In the genomic region with DNA sequence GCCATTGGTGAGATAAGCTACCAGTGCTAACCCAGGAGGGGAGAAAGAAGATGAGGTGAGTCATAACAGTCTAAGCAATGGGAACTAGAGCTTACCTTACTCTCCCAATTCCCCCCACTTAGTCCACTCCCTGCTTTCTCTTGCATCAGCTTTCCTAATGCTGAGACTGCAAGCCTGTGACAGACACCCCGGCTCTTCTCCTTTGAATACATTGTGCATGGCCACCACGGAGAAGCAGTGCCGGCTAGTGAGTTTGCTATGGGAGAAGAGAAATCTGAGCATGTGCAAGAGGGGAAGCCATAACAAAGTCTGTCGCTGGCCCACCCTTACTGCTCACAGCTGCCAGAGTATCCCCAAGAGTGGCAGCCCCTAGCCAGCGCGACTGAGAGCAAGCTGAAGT, we compare ENCODE assay signal across 15 mouse cellular contexts. TPM values are rescaled to one million over a fixed set of nuclear protein-coding genes. Genes with fewer than 3 reads are reported as not detected.
A peak's percentile ranks its signal among the peaks of the same experiment; 100 is the strongest.
DNase-seq lines count a peak whose midpoint lies in the region; ATAC-seq and TF ChIP-seq lines count a peak whose summit lies in the region.
"Had no signal": no experiment of that assay in that cellular context is flagged by ENCODE, and none has a peak within 500 bp of the region (broad histone marks: within the 10 kb centered on the region; RNA-seq: fewer than 3 reads in every experiment).

No protein-coding gene starts in this region.

- H3K27ac ChIP-seq in lung, embryonic 16.5 days (ENCODE audit: low read length): no peak overlapping the region
- no peak overlapping the region for H3K27ac ChIP-seq in forebrain, embryonic 14.5 days (ENCODE audit: low read depth, low read length)
- peak overlapping the region; percentile 72; the same call in 1 of the 2 replicates for H3K27ac ChIP-seq in limb, embryonic 13.5 days
- peak overlapping the region; percentile 28 for H3K27ac ChIP-seq in neural tube, embryonic 15.5 days (replicated peaks)
- no peak overlapping the region for H3K27ac ChIP-seq in left cerebral cortex, adult 2 months

- no peak for TF ChIP-seq CTCF in left cerebral cortex, adult 2 months (IDR thresholded peaks at IDR 0.05)

- DNase-seq in lung, adult 18-20 months: no peak
- DNase-seq in forebrain, embryonic 14.5 days (ENCODE audit: low spot score): peak; percentile 34
- no peak for DNase-seq in left cerebral cortex, adult 2 months (ENCODE audit: extremely low spot score in 1 of 2, low spot score in 2 of 2)
- no peak for DNase-seq in cerebellum, adult 11 months
- DNase-seq: cerebellum, adult 9-11 months; heart, adult 11 months; heart, postnatal 36 days; layer of hippocampus, adult 9-11 months; liver, postnatal 0 days; right cerebral cortex, adult 18-20 months; thymus, postnatal 14 days had no signal

- no peak overlapping the region for H3K9ac ChIP-seq in lung, embryonic 16.5 days (ENCODE audit: low read length)
- peak overlapping the region; percentile 25; the same call in 1 of the 2 replicates for H3K9ac ChIP-seq in forebrain, embryonic 14.5 days (ENCODE audit: low read length)
- no peak overlapping the region; the same call in 1 of the 2 replicates for H3K9ac ChIP-seq in limb, embryonic 13.5 days
- H3K9ac ChIP-seq in neural tube, embryonic 15.5 days (replicated peaks): no peak overlapping the region
- H3K9ac ChIP-seq: liver, postnatal 0 days had no signal

- no peaks in the 10 kb centered on the region for H3K27me3 ChIP-seq in lung, embryonic 16.5 days (ENCODE audit: control insufficient read depth, insufficient read depth, low read depth, low read length)
- H3K27me3 ChIP-seq in forebrain, embryonic 14.5 days (replicated peaks; ENCODE audit: control insufficient read depth, insufficient read depth, low read length): no peaks in the 10 kb centered on the region
- H3K27me3 ChIP-seq in limb, embryonic 13.5 days: no peaks in the 10 kb centered on the region
- H3K27me3 ChIP-seq in neural tube, embryonic 15.5 days (replicated peaks): no peaks in the 10 kb centered on the region

- no peaks in the 10 kb centered on the region for H3K36me3 ChIP-seq in lung, embryonic 16.5 days (ENCODE audit: control insufficient read depth, insufficient read depth, low read length)
- H3K36me3 ChIP-seq in forebrain, embryonic 14.5 days (ENCODE audit: control insufficient read depth, insufficient read depth, low read length): no peaks in the 10 kb centered on the region
- H3K36me3 ChIP-seq in limb, embryonic 13.5 days: no peaks in the 10 kb centered on the region
- no peaks in the 10 kb centered on the region for H3K36me3 ChIP-seq in neural tube, embryonic 15.5 days

- WGBS in lung, embryonic 16.5 days: 14% methylated on average over 6 of the region's 6 CpGs
- WGBS in forebrain, embryonic 14.5 days: 4% methylated on average over 6 of the region's 6 CpGs
- WGBS in limb, embryonic 13.5 days: 10% methylated on average over 6 of the region's 6 CpGs
- WGBS in neural tube, embryonic 15.5 days: 13% methylated on average over 6 of the region's 6 CpGs

- H3K4me3 ChIP-seq in lung, embryonic 16.5 days (ENCODE audit: low read length): no peak overlapping the region
- H3K4me3 ChIP-seq in forebrain, embryonic 14.5 days (ENCODE audit: low read depth, low read length): no peak overlapping the region
- H3K4me3 ChIP-seq in limb, embryonic 13.5 days: no peak overlapping the region
- H3K4me3 ChIP-seq in neural tube, embryonic 15.5 days (replicated peaks): no peak overlapping the region
- H3K4me3 ChIP-seq in left cerebral cortex, adult 2 months: no peak overlapping the region

- H3K4me2 ChIP-seq in lung, embryonic 16.5 days (ENCODE audit: low read depth, low read length): no peak overlapping the region
- H3K4me2 ChIP-seq in forebrain, embryonic 14.5 days (ENCODE audit: low read length): no peak overlapping the region
- H3K4me2 ChIP-seq in limb, embryonic 13.5 days (replicated peaks): 0 out of 2 replicates have a peak overlapping the region, but pooled peaks have one; percentile 22
- no peak overlapping the region for H3K4me2 ChIP-seq in neural tube, embryonic 15.5 days

- intact Hi-C loops in left cerebral cortex, adult 2 months (cut with DNase I): no loop called here

- ATAC-seq in lung, embryonic 16.5 days (ENCODE audit: low read depth): peak; percentile 7; the same call in 1 of the 2 replicates
- ATAC-seq in forebrain, embryonic 14.5 days: peak; percentile 46; the same call in 1 of the 2 replicates
- 0 out of 2 replicates have a peak, but pooled peaks have one; percentile 22 for ATAC-seq in limb, embryonic 13.5 days (ENCODE audit: low FRiP score, low read depth)
- no peak; the same call in 1 of the 2 replicates for ATAC-seq in neural tube, embryonic 15.5 days (ENCODE audit: low FRiP score)
- no peak for ATAC-seq in megakaryocyte progenitor cell, adult 5-6 weeks (replicated peaks; ENCODE audit: poor library complexity)
- ATAC-seq: liver, postnatal 0 days had no signal

- peaks cover 3% of the 10 kb centered on the region for H3K9me3 ChIP-seq in lung, embryonic 16.5 days (ENCODE audit: control insufficient read depth, low read length)
- H3K9me3 ChIP-seq in forebrain, embryonic 14.5 days (replicated peaks; ENCODE audit: control insufficient read depth, low read length): peaks cover 4% of the 10 kb centered on the region; the same call in 1 of the 2 replicates
- H3K9me3 ChIP-seq in limb, embryonic 13.5 days: 0 out of 2 replicates have a peak, but pooled peaks cover 7% of the 10 kb centered on the region
- H3K9me3 ChIP-seq in neural tube, embryonic 15.5 days (replicated peaks): no peaks in the 10 kb centered on the region

- H3K4me1 ChIP-seq in lung, embryonic 16.5 days (replicated peaks; ENCODE audit: control insufficient read depth, insufficient read depth, low read length): peaks cover 6% of the 10 kb centered on the region
- H3K4me1 ChIP-seq in forebrain, embryonic 14.5 days (ENCODE audit: control insufficient read depth, insufficient read depth, low read length): peaks cover 8% of the 10 kb centered on the region
- H3K4me1 ChIP-seq in limb, embryonic 13.5 days: peaks cover 43% of the 10 kb centered on the region
- H3K4me1 ChIP-seq in neural tube, embryonic 15.5 days: peaks cover 24% of the 10 kb centered on the region

RNA-seq across cellular contexts. Expression of a gene that starts 5.9 kb away (rescaled TPM):
- polyA plus RNA-seq in lung, embryonic 16.5 days (2015; fragmentation: Nextera tagmentation; extraction: Ambion mirVana): 3.7 and 3.9 TPM in 2 replicates
- 9.3 and 10.5 TPM in 2 replicates for polyA plus RNA-seq in forebrain, embryonic 14.5 days (2014; fragmentation: Nextera tagmentation; extraction: Ambion mirVana)
- polyA plus RNA-seq in limb, embryonic 13.5 days (2015; fragmentation: Nextera tagmentation; extraction: Ambion mirVana): 6.7 and 7.6 TPM in 2 replicates
- 20.9 and 25.5 TPM in 2 replicates for polyA plus RNA-seq in neural tube, embryonic 15.5 days (2015; fragmentation: Nextera tagmentation; extraction: Ambion mirVana)
- total RNA-seq in left cerebral cortex, adult 2 months (2021): 10 to 100 TPM; 15.3 to 18.8 TPM
- total RNA-seq in megakaryocyte progenitor cell, adult 5-6 weeks (2015): 0.62 and 0.66 TPM in 2 replicates
- total RNA-seq in megakaryocyte progenitor cell, adult 5-6 weeks (2017): 0.33 and 0.41 TPM in 2 replicates

Comparison
In these comparisons a context has a peak if more than half of its experiments do, and no peak if none do; other contexts are left out.
1. ATAC-seq: peak in lung, embryonic 16.5 days (single experiment), forebrain, embryonic 14.5 days (single experiment) and limb, embryonic 13.5 days (single experiment); none in neural tube, embryonic 15.5 days (single experiment) and megakaryocyte progenitor cell, adult 5-6 weeks (single experiment).
2. H3K27ac ChIP-seq: peak in limb, embryonic 13.5 days (single experiment) and neural tube, embryonic 15.5 days (single experiment); none in lung, embryonic 16.5 days (single experiment), forebrain, embryonic 14.5 days (single experiment) and left cerebral cortex, adult 2 months (single experiment).